ENCODE assay signal across 14 mouse cellular contexts in the genomic region with DNA sequence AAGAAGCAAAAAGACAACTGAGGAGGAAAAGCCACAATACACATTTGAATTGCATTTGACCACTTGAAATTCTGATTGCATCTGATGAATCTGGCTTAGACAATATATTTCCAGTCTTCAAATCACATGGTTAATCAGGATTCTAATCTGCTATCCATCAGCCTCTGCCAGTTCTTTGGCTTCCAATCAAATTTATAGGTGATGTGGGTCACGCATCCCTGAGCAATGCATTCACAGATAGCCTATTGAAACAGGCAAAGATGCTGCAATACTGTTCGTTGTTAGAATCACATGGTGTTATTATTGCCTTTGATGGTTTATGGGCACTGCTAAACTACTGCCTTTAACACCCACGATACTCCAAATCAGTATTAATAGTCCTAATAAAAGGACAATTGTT. TPM values are rescaled to one million over a fixed set of nuclear protein-coding genes. Genes with fewer than 3 reads are reported as not detected.
DNase-seq lines count a peak whose midpoint lies in the region; ATAC-seq and TF ChIP-seq lines count a peak whose summit lies in the region.
"Had no signal": no experiment of that assay in that cellular context is flagged by ENCODE, and none has a peak within 500 bp of the region (broad histone marks: within the 10 kb centered on the region; RNA-seq: fewer than 3 reads in every experiment).

No protein-coding gene starts in this region.

- no peaks in the 10 kb centered on the region for H3K9me3 ChIP-seq in forebrain, embryonic 12.5 days
- no peaks in the 10 kb centered on the region for H3K9me3 ChIP-seq in forebrain, postnatal 0 days (ENCODE audit: low read length)
- H3K9me3 ChIP-seq in forebrain, embryonic 14.5 days (replicated peaks; ENCODE audit: control insufficient read depth, low read length) = no peaks in the 10 kb centered on the region
- no peaks in the 10 kb centered on the region for H3K9me3 ChIP-seq in hindbrain, embryonic 16.5 days (ENCODE audit: control insufficient read depth, low read length)
- H3K9me3 ChIP-seq in neural tube, embryonic 12.5 days = no peaks in the 10 kb centered on the region
- H3K9me3 ChIP-seq in liver, postnatal 0 days (ENCODE audit: low read length) = no peaks in the 10 kb centered on the region
- H3K9me3 ChIP-seq: stomach, embryonic 15.5 days had no signal

- 16% methylated on average over 3 of the region's 3 CpGs for WGBS in forebrain, embryonic 12.5 days
- 21% methylated on average over 3 of the region's 3 CpGs for WGBS in forebrain, postnatal 0 days
- WGBS in forebrain, embryonic 14.5 days = 6% methylated on average over 3 of the region's 3 CpGs
- 22% methylated on average over 3 of the region's 3 CpGs for WGBS in hindbrain, embryonic 16.5 days
- 21% methylated on average over 3 of the region's 3 CpGs for WGBS in neural tube, embryonic 12.5 days
- WGBS in kidney, adult 2 months = 70% methylated on average over 3 of the region's 3 CpGs
- WGBS in liver, postnatal 0 days (ENCODE audit: insufficient replicate concordance) = 87% methylated on average over 3 of the region's 3 CpGs

- H3K4me1 ChIP-seq in forebrain, embryonic 12.5 days = peaks cover 41% of the 10 kb centered on the region
- peaks cover 4% of the 10 kb centered on the region; the same call in 1 of the 2 replicates for H3K4me1 ChIP-seq in forebrain, postnatal 0 days (ENCODE audit: insufficient read depth)
- peaks cover 15% of the 10 kb centered on the region; the same call in 1 of the 2 replicates for H3K4me1 ChIP-seq in forebrain, embryonic 14.5 days (ENCODE audit: control insufficient read depth, insufficient read depth, low read length)
- H3K4me1 ChIP-seq in hindbrain, embryonic 16.5 days (ENCODE audit: control insufficient read depth, insufficient read depth, low read depth, low read length) = peaks cover 5% of the 10 kb centered on the region; the same call in 1 of the 2 replicates
- peaks cover 21% of the 10 kb centered on the region for H3K4me1 ChIP-seq in neural tube, embryonic 12.5 days
- no peaks in the 10 kb centered on the region; the same call in 1 of the 2 replicates for H3K4me1 ChIP-seq in kidney, adult 2 months (ENCODE audit: control insufficient read depth, insufficient read depth, low read length)
- H3K4me1 ChIP-seq in liver, postnatal 0 days (ENCODE audit: insufficient read depth) = no peaks in the 10 kb centered on the region
- H3K4me1 ChIP-seq: stomach, embryonic 15.5 days had no signal

- TF ChIP-seq POLR2A in kidney, adult 2 months (IDR thresholded peaks at IDR 0.05; ENCODE audit: low read depth, low read length) = no peak

- H3K4me2 ChIP-seq in forebrain, embryonic 12.5 days = no peak overlapping the region
- H3K4me2 ChIP-seq in forebrain, postnatal 0 days (ENCODE audit: low read depth) = no peak overlapping the region
- no peak overlapping the region for H3K4me2 ChIP-seq in forebrain, embryonic 14.5 days (ENCODE audit: low read length)
- H3K4me2 ChIP-seq in hindbrain, embryonic 16.5 days (ENCODE audit: low read length) = no peak overlapping the region
- H3K4me2 ChIP-seq in neural tube, embryonic 12.5 days (replicated peaks) = no peak overlapping the region
- no peak overlapping the region for H3K4me2 ChIP-seq in liver, postnatal 0 days (ENCODE audit: low read depth, low read length)
- H3K4me2 ChIP-seq: lung, embryonic 14.5 days; stomach, embryonic 15.5 days had no signal

- H3K9ac ChIP-seq in forebrain, embryonic 12.5 days = no peak overlapping the region
- H3K9ac ChIP-seq in forebrain, postnatal 0 days = no peak overlapping the region
- H3K9ac ChIP-seq in forebrain, embryonic 14.5 days (ENCODE audit: low read length) = no peak overlapping the region
- no peak overlapping the region for H3K9ac ChIP-seq in hindbrain, embryonic 16.5 days (ENCODE audit: low read depth, low read length)
- H3K9ac ChIP-seq in neural tube, embryonic 12.5 days = no peak overlapping the region
- no peak overlapping the region for H3K9ac ChIP-seq in liver, postnatal 0 days (replicated peaks)
- H3K9ac ChIP-seq: lung, embryonic 14.5 days; stomach, embryonic 15.5 days had no signal

- no peaks in the 10 kb centered on the region for H3K36me3 ChIP-seq in forebrain, embryonic 12.5 days (replicated peaks)
- no peaks in the 10 kb centered on the region for H3K36me3 ChIP-seq in forebrain, postnatal 0 days (ENCODE audit: insufficient read depth)
- no peaks in the 10 kb centered on the region for H3K36me3 ChIP-seq in forebrain, embryonic 14.5 days (ENCODE audit: control insufficient read depth, insufficient read depth, low read length)
- no peaks in the 10 kb centered on the region for H3K36me3 ChIP-seq in hindbrain, embryonic 16.5 days (ENCODE audit: control insufficient read depth, insufficient read depth, low read length)
- H3K36me3 ChIP-seq in neural tube, embryonic 12.5 days = no peaks in the 10 kb centered on the region
- H3K36me3 ChIP-seq in kidney, adult 2 months (ENCODE audit: control insufficient read depth, insufficient read depth, low read length) = no peaks in the 10 kb centered on the region
- no peaks in the 10 kb centered on the region for H3K36me3 ChIP-seq in liver, postnatal 0 days (replicated peaks; ENCODE audit: insufficient read depth, low read length)
- H3K36me3 ChIP-seq: stomach, embryonic 15.5 days had no signal

- TF ChIP-seq CTCF in forebrain, postnatal 0 days (IDR thresholded peaks at IDR 0.05; ENCODE audit: low read depth) = no peak
- no peak for TF ChIP-seq CTCF in kidney, adult 2 months (conservative IDR thresholded peaks at IDR 0.05; ENCODE audit: insufficient read depth, insufficient read length, low read depth, low read length)
- no peak for TF ChIP-seq CTCF in liver, postnatal 0 days (IDR thresholded peaks at IDR 0.05; ENCODE audit: low read depth)

- no peak overlapping the region for H3K4me3 ChIP-seq in forebrain, embryonic 12.5 days (replicated peaks)
- H3K4me3 ChIP-seq in forebrain, postnatal 0 days (ENCODE audit: low read depth, low read length) = no peak overlapping the region
- H3K4me3 ChIP-seq in forebrain, embryonic 14.5 days (ENCODE audit: low read depth, low read length) = no peak overlapping the region
- no peak overlapping the region for H3K4me3 ChIP-seq in hindbrain, embryonic 16.5 days (ENCODE audit: low read length)
- H3K4me3 ChIP-seq in neural tube, embryonic 12.5 days = no peak overlapping the region
- no peak overlapping the region for H3K4me3 ChIP-seq in kidney, adult 2 months (ENCODE audit: insufficient read depth, low read depth, low read length)
- H3K4me3 ChIP-seq in liver, postnatal 0 days (ENCODE audit: low read depth, low read length) = no peak overlapping the region
- H3K4me3 ChIP-seq: gastrocnemius, adult 2 months; stomach, embryonic 15.5 days had no signal

- ATAC-seq in forebrain, embryonic 12.5 days (ENCODE audit: low FRiP score) = peak; percentile 68
- ATAC-seq in forebrain, postnatal 0 days = no peak
- peak; percentile 57 for ATAC-seq in forebrain, embryonic 14.5 days
- ATAC-seq in hindbrain, embryonic 16.5 days = peak; percentile 40
- ATAC-seq in neural tube, embryonic 12.5 days (ENCODE audit: low FRiP score, low read depth) = peak; percentile 91
- no peak for ATAC-seq in liver, postnatal 0 days

- no peak for TF ChIP-seq EP300 in liver, postnatal 0 days (IDR thresholded peaks at IDR 0.05; ENCODE audit: low read depth)

- H3K27ac ChIP-seq in forebrain, embryonic 12.5 days = peak overlapping the region; percentile 50; the same call in 1 of the 2 replicates
- no peak overlapping the region for H3K27ac ChIP-seq in forebrain, postnatal 0 days (ENCODE audit: low read depth, low read length)
- H3K27ac ChIP-seq in forebrain, embryonic 14.5 days (ENCODE audit: low read depth, low read length) = no peak overlapping the region
- H3K27ac ChIP-seq in hindbrain, embryonic 16.5 days (ENCODE audit: low read depth, low read length) = no peak overlapping the region
- no peak overlapping the region for H3K27ac ChIP-seq in neural tube, embryonic 12.5 days
- H3K27ac ChIP-seq in kidney, adult 2 months (ENCODE audit: insufficient read depth, low read depth, low read length) = no peak overlapping the region
- no peak overlapping the region for H3K27ac ChIP-seq in liver, postnatal 0 days (ENCODE audit: low read depth)
- H3K27ac ChIP-seq: gastrocnemius, adult 2 months; stomach, embryonic 15.5 days had no signal

- no peak for DNase-seq in forebrain, postnatal 0 days
- DNase-seq in forebrain, embryonic 14.5 days (ENCODE audit: low spot score) = no peak
- DNase-seq in left cerebral cortex, adult 11 months (ENCODE audit: low spot score) = no peak
- DNase-seq in kidney, adult 2 months = no peak
- no peak for DNase-seq in liver, postnatal 0 days
- DNase-seq: B cell, adult 2 months; cerebellum, adult 11 months; gastrocnemius, adult 2 months; heart, postnatal 10 days had no signal

- peaks cover 11% of the 10 kb centered on the region for H3K27me3 ChIP-seq in forebrain, embryonic 12.5 days
- H3K27me3 ChIP-seq in forebrain, postnatal 0 days (ENCODE audit: insufficient read depth, low read length) = no peaks in the 10 kb centered on the region
- no peaks in the 10 kb centered on the region for H3K27me3 ChIP-seq in forebrain, embryonic 14.5 days (replicated peaks; ENCODE audit: control insufficient read depth, insufficient read depth, low read length)
- H3K27me3 ChIP-seq in hindbrain, embryonic 16.5 days (replicated peaks; ENCODE audit: control insufficient read depth, insufficient read depth, low read length) = no peaks in the 10 kb centered on the region
- peaks cover 3% of the 10 kb centered on the region; the same call in 1 of the 2 replicates for H3K27me3 ChIP-seq in neural tube, embryonic 12.5 days (replicated peaks)
- H3K27me3 ChIP-seq in kidney, adult 2 months (replicated peaks; ENCODE audit: control insufficient read depth, insufficient read depth, low read length) = no peaks in the 10 kb centered on the region
- H3K27me3 ChIP-seq in liver, postnatal 0 days (ENCODE audit: insufficient read depth, low read length) = no peaks in the 10 kb centered on the region
- H3K27me3 ChIP-seq: stomach, embryonic 15.5 days had no signal

RNA-seq across cellular contexts. Expression of gene Tle4, which starts 30.8 kb away (rescaled TPM):
- polyA plus RNA-seq in forebrain, embryonic 12.5 days (2016; fragmentation: Nextera tagmentation; extraction: Ambion mirVana) = 35.5 and 36.6 TPM in 2 replicates
- 70.1 and 82.7 TPM in 2 replicates for total RNA-seq in forebrain, postnatal 0 days (2014; rRNA removed)
- polyA plus RNA-seq in forebrain, postnatal 0 days (2015; fragmentation: Nextera tagmentation; extraction: Ambion mirVana) = 22.2 and 22.9 TPM in 2 replicates
- polyA plus RNA-seq in forebrain, embryonic 14.5 days (2014; fragmentation: Nextera tagmentation; extraction: Ambion mirVana) = 28.9 and 30.3 TPM in 2 replicates
- polyA plus RNA-seq in hindbrain, embryonic 16.5 days (2015; fragmentation: Nextera tagmentation; extraction: Ambion mirVana) = 16.4 and 21.6 TPM in 2 replicates
- polyA plus RNA-seq in neural tube, embryonic 12.5 days (2016; fragmentation: Nextera tagmentation; extraction: Ambion mirVana) = 37.1 and 37.7 TPM in 2 replicates
- polyA plus RNA-seq in kidney, adult 2 months (2012; rRNA removed) = 10.4 and 10.5 TPM in 2 replicates
- polyA plus RNA-seq in liver, postnatal 0 days (2015; fragmentation: Nextera tagmentation; extraction: Ambion mirVana) = 3.0 and 3.1 TPM in 2 replicates

Comparison
In these comparisons a context has a peak if more than half of its experiments do, and no peak if none do; other contexts are left out.
1. ATAC-seq: peak in forebrain, embryonic 12.5 days (single experiment), forebrain, embryonic 14.5 days (single experiment), hindbrain, embryonic 16.5 days (single experiment) and neural tube, embryonic 12.5 days (single experiment); none in forebrain, postnatal 0 days (single experiment) and liver, postnatal 0 days (single experiment).